Mouse (Mus musculus) kidney, embryonic 14.5 days (tissue): Measurements from ENCODE around the gene Usp54. TPM values are rescaled to one million over a fixed set of nuclear protein-coding genes. Genes with fewer than 3 reads are reported as not detected.

Source experiments
- ATAC-seq: fragments of 200-750 bp; cut with Nextera tagmentation; 2 replicates; pipeline ENCODE4 v1.8.0; 2017; ENCODE audit warnings: moderate number of reproducible peaks, mild to moderate bottlenecking, moderate TSS enrichment, moderate library complexity; ENCODE audit not compliant: low FRiP score, low TSS enrichment
- H3K27ac ChIP-seq: fragments of 300-500 bp; sonication (generic); 2 replicates; pipeline ENCODE4 v1.5.1; 2014; ENCODE audit warnings: low read depth, mild to moderate bottlenecking, low read length, moderate library complexity, mixed read lengths
- H3K27me3 ChIP-seq: fragments of 300-500 bp; sonication (generic); 2 replicates; pipeline ENCODE4 v1.6.1; 2014; ENCODE audit warnings: mild to moderate bottlenecking, low read length; ENCODE audit not compliant: control insufficient read depth, insufficient read depth
- H3K36me3 ChIP-seq: fragments of 300-500 bp; sonication (generic); 2 replicates; pipeline ENCODE4 v1.6.1; 2014; ENCODE audit warnings: low read length, mixed read lengths; ENCODE audit not compliant: control insufficient read depth, insufficient read depth
- H3K4me1 ChIP-seq: fragments of 300-500 bp; sonication (generic); 2 replicates; pipeline ENCODE4 v1.6.1; 2014; ENCODE audit warnings: low read length, mixed read lengths; ENCODE audit not compliant: control insufficient read depth, insufficient read depth
- H3K4me2 ChIP-seq: fragments of 300-500 bp; sonication (generic); replicated peaks from 2 replicates; pipeline ENCODE4 v1.6.1; 2014; ENCODE audit warnings: low read depth, mild to moderate bottlenecking, low read length
- H3K4me3 ChIP-seq: fragments of 300-500 bp; sonication (generic); 2 replicates; pipeline ENCODE4 v1.5.1; 2014; ENCODE audit warnings: mild to moderate bottlenecking, low read length
- H3K9ac ChIP-seq: fragments of 300-500 bp; sonication (generic); 2 replicates; pipeline ENCODE4 v1.6.1; 2014; ENCODE audit warnings: low read depth, mild to moderate bottlenecking, low read length, moderate library complexity
- H3K9me3 ChIP-seq: fragments of 300-500 bp; sonication (generic); 2 replicates; pipeline ENCODE4 v1.6.1; 2016; ENCODE audit warnings: low read length; ENCODE audit not compliant: control insufficient read depth
- WGBS: fragments of 180-500 bp; shearing (Covaris S2); extraction: QIAGEN DNeasy Blood & Tissue Kit; methylation state at CpG from one replicate; pipeline ENCODE4 v1.1.7; 2014; 5-methylcytosine and 5-hydroxymethylcytosine counted together
- polyA plus RNA-seq: library from polyadenylated mRNA; unstranded; fragments of >200 nt; fragmentation: Nextera tagmentation; extraction: Ambion mirVana; gene quantifications from 2 replicates; pipeline ENCODE4 v1.2.1, GENCODE M21; 2014

The Usp54 gene
- polyA plus RNA-seq, 1 experiment from 2014 or later, result 10.3 TPM

DNA sequence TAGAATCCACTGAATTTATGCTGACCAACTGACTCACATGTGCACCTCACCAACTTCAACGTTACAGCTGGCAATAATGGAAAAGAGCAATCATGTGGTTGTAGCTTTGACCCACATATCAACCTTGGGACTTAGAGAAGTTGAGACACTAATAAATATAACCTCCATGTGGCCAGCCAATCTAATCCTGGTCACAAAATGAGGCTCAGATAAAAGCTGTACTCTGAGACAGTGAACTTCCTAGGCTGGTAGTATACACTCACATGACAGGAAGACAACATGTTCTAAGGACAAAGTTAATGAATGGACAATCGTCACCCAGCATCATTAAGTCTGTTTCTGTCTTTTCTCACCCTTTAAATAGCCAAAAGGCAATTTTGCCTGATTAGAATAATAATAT is 14.4 kb downstream of the Usp54 start:
- Histone ChIP-seq H3K4me1 (no peaks in the 10 kb centered on the region), H3K4me2 (no peak overlapping the region), H3K27me3 (no peaks in the 10 kb centered on the region), H3K9ac (no peak overlapping the region), H3K9me3 (no peaks in the 10 kb centered on the region), H3K27ac (no peak overlapping the region), H3K4me3 (no peak overlapping the region), H3K36me3 (no peaks in the 10 kb centered on the region)
- ATAC-seq, result no peak
- 80% methylated on average over 2 of the region's 2 CpGs for WGBS

DNA sequence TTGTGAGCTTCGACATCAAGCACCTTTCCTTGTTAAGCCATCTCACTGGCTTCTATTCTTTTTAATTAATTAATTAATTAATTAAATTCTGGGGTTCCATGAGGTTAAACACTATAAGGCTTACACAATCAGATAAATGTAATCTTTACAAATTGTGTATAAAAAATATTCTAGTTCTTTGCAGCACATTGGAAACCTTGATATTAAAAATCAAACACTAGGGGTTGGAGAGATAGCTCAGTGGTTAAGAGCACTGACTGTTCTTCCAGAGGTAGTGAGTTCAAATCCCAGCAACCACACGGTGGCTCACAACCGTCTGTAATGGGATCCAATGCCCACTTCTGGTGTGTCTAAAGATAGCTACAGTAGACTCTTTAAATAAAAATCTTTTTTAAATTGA is 18.0 kb downstream of the Usp54 start:
- WGBS, result 90% methylated on average over 3 of the region's 3 CpGs
- Histone ChIP-seq H3K4me3 (no peak overlapping the region), H3K9ac (no peak overlapping the region), H3K4me1 (no peaks in the 10 kb centered on the region), H3K9me3 (no peaks in the 10 kb centered on the region), H3K27ac (no peak overlapping the region), H3K4me2 (no peak overlapping the region), H3K36me3 (no peaks in the 10 kb centered on the region), H3K27me3 (no peaks in the 10 kb centered on the region)
- ATAC-seq, result no peak

DNA sequence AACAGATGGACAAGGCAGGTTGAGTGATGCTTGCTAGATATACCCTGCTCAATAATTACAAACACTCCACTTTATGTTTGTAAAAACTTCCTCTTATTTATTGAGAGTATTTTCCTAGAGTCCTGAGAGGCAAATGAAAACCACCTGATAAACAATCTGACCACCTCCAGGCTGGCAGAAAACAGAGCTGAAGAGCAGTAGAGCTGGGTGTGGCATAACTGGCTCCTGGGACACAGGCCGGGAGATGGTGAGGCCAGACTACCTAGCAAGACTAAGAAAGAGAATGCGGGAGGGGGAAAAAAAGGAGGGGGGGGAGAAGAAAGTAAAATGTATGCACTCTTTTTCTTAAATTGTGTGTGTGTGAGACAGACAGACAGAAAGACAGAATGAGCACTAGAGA is 18.5 kb downstream of the Usp54 start:
- no peak overlapping the region for H3K27ac ChIP-seq

DNA sequence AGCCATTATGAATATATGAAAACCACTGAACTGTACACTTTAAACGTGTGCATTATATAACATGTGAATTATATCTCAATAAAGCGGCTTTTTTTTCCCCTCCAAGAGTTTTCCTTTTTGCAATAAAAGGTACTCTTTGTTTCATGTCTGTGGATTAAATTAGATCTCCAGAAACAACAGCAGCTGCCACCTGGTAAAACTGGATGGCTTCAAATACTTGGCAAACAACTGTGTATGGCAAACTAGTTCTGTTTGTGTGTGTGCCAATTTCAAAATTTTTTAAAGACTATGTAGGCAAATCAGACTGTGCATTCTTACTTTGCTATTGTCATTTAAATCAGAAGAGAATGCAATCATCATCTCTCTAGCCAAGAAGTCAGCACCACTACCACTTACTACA is 19.0 kb downstream of the Usp54 start:
- ATAC-seq, result no peak
- Histone ChIP-seq H3K4me1 (no peaks in the 10 kb centered on the region), H3K27me3 (no peaks in the 10 kb centered on the region), H3K27ac (no peak overlapping the region), H3K4me2 (no peak overlapping the region), H3K9me3 (no peaks in the 10 kb centered on the region), H3K4me3 (no peak overlapping the region), H3K9ac (no peak overlapping the region), H3K36me3 (no peaks in the 10 kb centered on the region)
- 88% methylated on average over 2 of the region's 2 CpGs for WGBS

More for the DNA sequence above, 18.5 kb downstream of the Usp54 start:
- no peaks in the 10 kb centered on the region for H3K4me1 ChIP-seq
- no peaks in the 10 kb centered on the region for H3K36me3 ChIP-seq
- H3K4me3 ChIP-seq, result no peak overlapping the region
- H3K9me3 ChIP-seq, result no peaks in the 10 kb centered on the region
- WGBS, result 87% methylated on average over 2 of the region's 2 CpGs
- H3K4me2 ChIP-seq, result no peak overlapping the region
- no peak overlapping the region for H3K9ac ChIP-seq
- H3K27me3 ChIP-seq, result no peaks in the 10 kb centered on the region
- ATAC-seq, result no peak

DNA sequence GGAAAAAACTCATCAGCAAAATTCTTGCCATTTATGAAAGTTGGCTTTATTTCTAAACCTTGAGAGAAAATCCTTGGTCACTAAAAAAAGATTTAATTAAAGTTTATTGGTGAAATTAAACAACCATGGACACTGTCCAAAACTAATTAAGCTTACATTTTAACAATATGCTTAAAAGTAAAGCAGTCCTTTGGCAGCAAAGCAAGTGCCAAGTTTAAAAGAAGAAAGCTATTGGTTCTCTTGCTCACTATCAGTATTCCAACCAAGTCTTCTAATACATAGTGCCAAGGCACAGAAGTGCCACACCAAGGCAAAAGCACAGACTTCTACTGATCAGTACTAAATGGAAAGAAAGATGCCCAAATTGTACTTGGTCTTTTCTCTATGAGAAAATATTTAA is 21.7 kb downstream of the Usp54 start:
- ATAC-seq, result no peak
- Histone ChIP-seq H3K4me3 (no peak overlapping the region), H3K27me3 (no peaks in the 10 kb centered on the region), H3K36me3 (no peaks in the 10 kb centered on the region), H3K27ac (no peak overlapping the region), H3K4me2 (no peak overlapping the region), H3K9me3 (no peaks in the 10 kb centered on the region), H3K9ac (no peak overlapping the region), H3K4me1 (no peaks in the 10 kb centered on the region)

DNA sequence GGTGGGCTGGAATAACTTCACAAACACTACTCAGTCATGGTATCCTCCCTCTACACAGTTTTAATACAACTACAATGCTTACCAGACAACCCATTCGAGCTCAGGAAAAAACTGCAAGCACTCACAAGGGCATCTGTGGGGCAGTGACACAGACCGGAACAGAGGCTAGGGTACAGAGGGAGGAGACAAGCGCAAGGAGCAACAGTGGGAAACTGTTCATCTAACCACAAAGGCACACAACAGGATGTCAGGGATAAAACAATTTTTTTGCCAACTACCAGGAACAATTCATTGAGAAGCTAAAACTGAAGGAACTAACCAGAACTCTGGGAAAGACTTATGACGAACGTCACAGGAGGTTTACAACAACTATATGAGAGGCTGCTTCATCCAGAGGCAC is 22.7 kb downstream of the Usp54 start:
- ATAC-seq, result no peak
- no peaks in the 10 kb centered on the region for H3K4me1 ChIP-seq
- H3K36me3 ChIP-seq, result no peaks in the 10 kb centered on the region
- no peak overlapping the region for H3K4me2 ChIP-seq
- WGBS, result 73% methylated on average over 5 of the region's 5 CpGs
- no peak overlapping the region for H3K9ac ChIP-seq
- no peaks in the 10 kb centered on the region for H3K27me3 ChIP-seq
- no peak overlapping the region for H3K27ac ChIP-seq
- H3K9me3 ChIP-seq, result no peaks in the 10 kb centered on the region
- no peak overlapping the region for H3K4me3 ChIP-seq

DNA sequence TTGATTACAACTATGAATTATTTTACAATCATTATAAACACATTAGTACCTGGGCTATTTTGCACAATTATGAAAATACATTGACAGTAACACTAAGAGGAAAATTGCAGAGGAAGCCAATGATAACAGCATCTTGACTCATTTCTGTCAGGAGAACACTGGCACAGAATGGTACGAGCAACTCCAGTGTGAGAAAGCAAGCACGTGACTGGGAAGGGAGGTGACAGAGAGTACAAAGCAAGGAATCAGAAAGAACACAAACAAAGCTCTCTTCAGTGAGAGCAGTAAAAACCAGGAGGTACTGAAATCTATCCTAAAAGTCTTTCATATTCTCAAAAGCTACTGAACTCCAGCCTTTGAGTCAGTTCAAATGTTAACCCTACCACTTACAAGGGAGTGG is 24.4 kb downstream of the Usp54 start:
- H3K4me1 ChIP-seq, result no peaks in the 10 kb centered on the region
- H3K36me3 ChIP-seq, result no peaks in the 10 kb centered on the region
- H3K9ac ChIP-seq, result no peak overlapping the region
- WGBS, result 22% methylated on average over 2 of the region's 2 CpGs
- H3K27ac ChIP-seq, result no peak overlapping the region
- ATAC-seq, result no peak
- no peak overlapping the region for H3K4me2 ChIP-seq
- H3K27me3 ChIP-seq, result no peaks in the 10 kb centered on the region
- no peaks in the 10 kb centered on the region for H3K9me3 ChIP-seq
- H3K4me3 ChIP-seq, result no peak overlapping the region

DNA sequence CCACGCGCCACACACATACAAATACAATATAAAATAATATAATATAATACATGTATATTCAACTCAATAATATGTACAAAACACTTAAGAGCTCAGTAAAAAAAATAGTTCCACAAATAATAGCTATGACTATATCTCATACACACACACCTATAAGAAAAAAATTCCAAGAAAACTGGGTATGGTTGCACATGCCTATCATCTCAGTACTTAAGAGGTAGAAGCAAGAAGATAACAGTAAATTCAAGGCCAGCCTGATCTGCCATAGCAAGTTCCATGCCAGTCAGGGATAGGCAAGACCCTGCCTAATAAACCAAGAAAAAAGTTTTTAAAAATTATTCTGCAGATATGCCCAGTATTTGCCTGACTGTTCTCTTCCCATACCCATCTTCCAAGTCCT is 25.8 kb downstream of the Usp54 start:
- Histone ChIP-seq H3K27ac (no peak overlapping the region), H3K9ac (no peak overlapping the region), H3K4me3 (no peak overlapping the region), H3K36me3 (no peaks in the 10 kb centered on the region), H3K4me2 (no peak overlapping the region), H3K9me3 (no peaks in the 10 kb centered on the region), H3K4me1 (no peaks in the 10 kb centered on the region), H3K27me3 (no peaks in the 10 kb centered on the region)
- WGBS, result 97% methylated on average over 2 of the region's 2 CpGs
- ATAC-seq, result no peak

DNA sequence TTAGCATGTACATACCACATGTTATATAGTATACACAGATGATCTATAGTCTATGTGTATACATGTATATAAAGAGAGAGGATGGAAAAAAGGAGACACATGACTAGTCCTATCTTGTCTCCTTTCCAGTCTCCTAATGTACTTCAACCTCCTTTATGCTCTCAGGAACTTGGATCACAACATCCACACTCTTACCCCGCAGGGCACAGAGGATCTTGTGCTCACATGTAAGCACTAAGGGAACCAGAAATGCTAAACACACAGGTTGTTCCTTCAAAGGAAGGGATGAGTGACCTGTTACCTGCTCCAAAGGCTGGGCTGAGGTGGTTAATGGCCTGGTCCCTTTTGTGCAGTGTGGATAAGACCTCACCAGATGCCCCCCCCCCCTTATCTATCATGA is 28.0 kb downstream of the Usp54 start:
- Histone ChIP-seq H3K4me2 (no peak overlapping the region), H3K27ac (no peak overlapping the region), H3K27me3 (no peaks in the 10 kb centered on the region), H3K4me1 (no peaks in the 10 kb centered on the region), H3K4me3 (no peak overlapping the region), H3K9me3 (no peaks in the 10 kb centered on the region), H3K36me3 (no peaks in the 10 kb centered on the region), H3K9ac (no peak overlapping the region)
- no peak for ATAC-seq
- 100% methylated on average over 1 of the region's 1 CpGs for WGBS

DNA sequence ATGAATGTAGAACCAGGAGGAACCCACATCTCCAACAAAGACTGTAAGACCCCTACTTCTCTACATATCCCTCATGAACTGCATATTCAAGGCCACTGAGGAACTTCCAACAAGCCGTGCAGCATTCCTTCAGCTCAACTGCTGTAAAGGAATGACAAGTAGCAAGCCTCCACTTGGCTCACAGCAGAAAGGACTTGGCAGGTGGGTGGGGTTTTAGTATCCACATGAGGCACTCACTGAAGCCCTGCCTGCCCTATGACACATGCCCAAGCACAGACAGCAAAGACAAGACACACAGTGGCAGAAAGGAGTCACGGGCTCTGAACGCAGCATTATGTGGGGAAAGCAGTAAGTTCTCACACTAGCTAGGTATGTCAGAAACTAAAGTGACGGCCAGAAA is 30.7 kb downstream of the Usp54 start:
- Histone ChIP-seq H3K4me2 (0 out of 2 replicates have a peak overlapping the region, but pooled peaks have one; percentile 8), H3K4me3 (no peak overlapping the region), H3K36me3 (no peaks in the 10 kb centered on the region), H3K9ac (no peak overlapping the region), H3K27me3 (no peaks in the 10 kb centered on the region), H3K4me1 (no peaks in the 10 kb centered on the region), H3K27ac (no peak overlapping the region), H3K9me3 (no peaks in the 10 kb centered on the region)
- ATAC-seq, result no peak
- WGBS, result 76% methylated on average over 4 of the region's 4 CpGs
